Mouse (Mus musculus) lung, embryonic 14.5 days (tissue): ENCODE data around the gene Pabpc4. TPM values are rescaled to one million over a fixed set of nuclear protein-coding genes. Genes with fewer than 3 reads are reported as not detected.

Experiments used
- ATAC-seq: fragments of 200-750 bp; cut with Nextera tagmentation; 2 replicates; pipeline ENCODE4 v1.8.0; 2017; ENCODE audit warnings: mild to moderate bottlenecking, moderate TSS enrichment, moderate library complexity; ENCODE audit not compliant: insufficient read depth
- DNase-seq: peaks from one replicate; pipeline ENCODE4 v3.0.0-alpha.2; 2015
- H3K27ac ChIP-seq: fragments of 300-500 bp; sonication (generic); 2 replicates; pipeline ENCODE4 v1.5.1; 2014; ENCODE audit warnings: low read depth, mild to moderate bottlenecking, moderate library complexity
- H3K27me3 ChIP-seq: fragments of 300-500 bp; sonication (generic); 2 replicates; pipeline ENCODE4 v1.6.1; 2014; ENCODE audit warnings: low read length, control low read depth; ENCODE audit not compliant: insufficient read depth
- H3K36me3 ChIP-seq: fragments of 300-500 bp; sonication (generic); 2 replicates; pipeline ENCODE4 v1.6.1; 2014; ENCODE audit warnings: control low read depth; ENCODE audit not compliant: insufficient read depth
- H3K4me1 ChIP-seq: fragments of 300-500 bp; sonication (generic); 2 replicates; pipeline ENCODE4 v1.6.1; 2014; ENCODE audit warnings: antibody characterized with exemption, control low read depth; ENCODE audit not compliant: insufficient read depth
- H3K4me2 ChIP-seq: fragments of 300-500 bp; sonication (generic); 2 replicates; pipeline ENCODE4 v1.6.1; 2014; ENCODE audit warnings: mild to moderate bottlenecking
- H3K4me3 ChIP-seq: fragments of 300-500 bp; sonication (generic); 2 replicates; pipeline ENCODE4 v1.5.1; 2014; ENCODE audit warnings: low read depth, low read length
- H3K9ac ChIP-seq: fragments of 300-500 bp; sonication (generic); 2 replicates; pipeline ENCODE4 v1.6.1; 2014
- H3K9me3 ChIP-seq: fragments of 300-500 bp; sonication (generic); 2 replicates; pipeline ENCODE4 v1.6.1; 2016; ENCODE audit warnings: low read depth, low read length, control low read depth
- CTCF ChIP-seq: IDR thresholded peaks from 2 replicates; pipeline ENCODE4 v1.5.1; 2016; ENCODE audit warnings: antibody characterized with exemption, low read depth
- WGBS: fragments of 180-500 bp; shearing (Covaris S2); extraction: QIAGEN DNeasy Blood & Tissue Kit; methylation state at CpG from one replicate; pipeline ENCODE4 v1.1.7; 2014; 5-methylcytosine and 5-hydroxymethylcytosine counted together
- polyA plus RNA-seq: library from polyadenylated mRNA; unstranded; fragments of >200 nt; fragmentation: Nextera tagmentation; extraction: Ambion mirVana; gene quantifications from 2 replicates; pipeline ENCODE4 v1.2.1, GENCODE M21; 2014

The Pabpc4 gene
- polyA plus RNA-seq, 1 experiment from 2014 or later, result 50.0 TPM

DNA sequence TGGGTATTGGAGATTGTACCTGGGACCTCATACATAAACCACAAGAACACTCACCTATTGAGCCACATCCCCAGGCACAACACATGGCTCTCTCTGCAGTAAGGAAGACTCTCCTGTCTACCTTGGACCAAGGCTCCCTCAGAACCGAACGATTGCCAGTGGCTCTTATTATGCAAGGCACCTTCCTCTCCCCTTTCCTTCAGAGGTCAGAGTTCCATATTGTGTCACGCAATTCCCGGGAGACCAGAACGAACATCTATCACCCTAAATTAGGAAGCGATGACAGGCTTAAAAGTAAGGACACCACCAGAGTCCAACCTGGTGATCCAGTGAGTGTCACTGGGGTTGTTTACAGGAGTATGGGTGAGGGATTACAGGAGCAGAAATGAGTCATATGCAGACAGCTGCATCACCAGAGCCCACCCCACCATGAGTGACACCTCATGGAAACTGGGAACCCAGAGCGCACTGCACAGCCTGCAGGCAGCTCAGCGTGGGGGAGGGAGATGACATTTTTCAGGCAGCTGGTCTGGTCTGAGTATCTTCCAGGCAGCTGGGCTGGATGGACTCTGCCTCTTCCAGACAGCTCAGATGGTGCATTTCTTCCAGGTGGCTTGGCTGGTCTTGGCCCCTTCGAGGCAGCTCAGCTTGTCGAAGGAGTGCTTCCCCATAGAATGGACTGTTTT, 36.3 kb upstream of the Pabpc4 start:
- Histone ChIP-seq H3K4me2 (no peak overlapping the region), H3K27ac (0 out of 2 replicates have a peak overlapping the region, but pooled peaks have one; percentile 2), H3K9ac (no peak overlapping the region), H3K36me3 (no peaks in the 10 kb centered on the region), H3K4me3 (no peak overlapping the region), H3K9me3 (no peaks in the 10 kb centered on the region), H3K27me3 (0 out of 2 replicates have a peak, but pooled peaks cover 6% of the 10 kb centered on the region), H3K4me1 (peaks cover 19% of the 10 kb centered on the region; the same call in 1 of the 2 replicates)
- TF ChIP-seq CTCF, result no peak
- DNase-seq (peak; percentile 60), ATAC-seq (0 out of 2 replicates have a peak, but pooled peaks have one; percentile 9)
- 50% methylated on average over 10 of the region's 10 CpGs for WGBS

DNA sequence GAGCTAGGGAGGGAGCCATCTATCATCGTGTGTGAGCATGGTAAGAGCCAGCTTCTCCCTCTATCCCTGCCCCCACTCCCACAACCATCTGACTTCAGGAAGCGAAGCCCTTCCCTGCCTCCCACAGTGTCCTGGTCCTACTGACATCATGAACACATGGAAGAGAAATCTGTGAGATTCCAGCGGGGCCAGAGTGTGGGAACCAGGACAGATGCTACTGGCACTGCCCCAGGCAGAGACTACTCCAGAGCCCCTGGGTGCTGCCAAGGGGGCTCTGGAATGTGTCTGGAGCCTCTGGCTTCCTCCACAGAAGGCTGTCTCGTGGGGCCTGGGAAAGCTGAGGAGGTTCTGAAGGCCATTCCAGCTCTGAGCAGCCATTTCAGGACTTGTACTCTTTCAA, 34.4 kb upstream of the Pabpc4 start:
- no peak overlapping the region for H3K4me2 ChIP-seq
- H3K27me3 ChIP-seq, result peaks cover 12% of the 10 kb centered on the region
- no peak overlapping the region for H3K9ac ChIP-seq
- H3K27ac ChIP-seq, result peak overlapping the region; percentile 56
- ATAC-seq (peak; percentile 69; the same call in 1 of the 2 replicates), DNase-seq (peak; percentile 68)
- H3K9me3 ChIP-seq, result no peaks in the 10 kb centered on the region
- no peak for TF ChIP-seq CTCF
- H3K36me3 ChIP-seq, result no peaks in the 10 kb centered on the region
- H3K4me1 ChIP-seq, result peaks cover 19% of the 10 kb centered on the region; the same call in 1 of the 2 replicates
- H3K4me3 ChIP-seq, result no peak overlapping the region
- 30% methylated on average over 4 of the region's 4 CpGs for WGBS

DNA sequence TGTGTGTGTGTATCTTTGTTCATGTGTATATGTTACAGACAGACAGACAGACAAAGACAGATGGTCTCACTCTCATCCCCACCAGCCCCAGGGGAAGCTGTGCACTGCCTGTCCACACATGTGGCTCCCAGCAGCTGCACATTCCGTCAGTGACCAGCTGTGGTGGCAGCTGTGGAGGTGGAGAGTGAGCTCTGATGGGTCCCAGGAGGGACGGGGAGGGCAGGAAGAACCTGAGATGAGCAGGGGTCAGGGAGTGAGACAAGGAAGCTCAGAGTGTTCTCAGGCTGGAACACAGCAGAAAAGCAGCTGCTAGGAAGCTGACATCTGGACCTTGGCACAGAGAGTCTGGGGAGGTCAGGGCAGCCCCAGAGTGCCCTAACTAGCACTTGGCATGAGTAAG, 33.9 kb upstream of the Pabpc4 start:
- 13% methylated on average over 2 of the region's 2 CpGs for WGBS
- no peaks in the 10 kb centered on the region for H3K9me3 ChIP-seq
- peak; percentile 75 for DNase-seq
- no peak for TF ChIP-seq CTCF
- H3K4me1 ChIP-seq, result peaks cover 19% of the 10 kb centered on the region; the same call in 1 of the 2 replicates
- ATAC-seq, result peak; percentile 81
- H3K36me3 ChIP-seq, result no peaks in the 10 kb centered on the region
- H3K4me3 ChIP-seq, result no peak overlapping the region
- H3K9ac ChIP-seq, result no peak overlapping the region
- peaks cover 18% of the 10 kb centered on the region for H3K27me3 ChIP-seq
- no peak overlapping the region for H3K4me2 ChIP-seq
- H3K27ac ChIP-seq, result peak overlapping the region; percentile 56; the same call in 1 of the 2 replicates

DNA sequence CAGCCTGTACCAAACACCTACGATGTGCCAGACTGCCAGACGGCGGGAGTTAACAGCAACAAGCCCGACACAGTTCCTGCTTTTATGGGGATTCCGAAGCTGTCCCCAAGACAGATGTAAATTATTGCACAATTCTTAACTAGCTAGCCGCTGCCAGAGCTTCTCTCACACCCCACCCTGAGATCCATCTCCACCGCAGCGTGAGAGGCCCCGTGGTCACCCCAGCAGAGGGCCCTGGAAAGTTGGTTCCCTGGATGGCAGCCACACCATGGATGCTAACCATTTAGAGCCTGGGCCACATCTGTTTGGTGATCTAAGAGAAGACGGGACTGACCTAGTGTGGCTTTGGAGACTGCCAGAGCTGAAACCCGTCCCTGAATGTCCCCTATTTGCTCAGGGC, 33.0 kb upstream of the Pabpc4 start:
- no peak overlapping the region for H3K9ac ChIP-seq
- H3K9me3 ChIP-seq, result no peaks in the 10 kb centered on the region
- no peaks in the 10 kb centered on the region for H3K36me3 ChIP-seq
- H3K4me2 ChIP-seq, result no peak overlapping the region
- peaks cover 19% of the 10 kb centered on the region; the same call in 1 of the 2 replicates for H3K4me1 ChIP-seq
- WGBS, result 35% methylated on average over 11 of the region's 11 CpGs
- no peak overlapping the region for H3K27ac ChIP-seq
- peaks cover 26% of the 10 kb centered on the region for H3K27me3 ChIP-seq
- ATAC-seq, result no peak
- DNase-seq, result peak; percentile 58
- TF ChIP-seq CTCF, result no peak
- H3K4me3 ChIP-seq, result no peak overlapping the region

DNA sequence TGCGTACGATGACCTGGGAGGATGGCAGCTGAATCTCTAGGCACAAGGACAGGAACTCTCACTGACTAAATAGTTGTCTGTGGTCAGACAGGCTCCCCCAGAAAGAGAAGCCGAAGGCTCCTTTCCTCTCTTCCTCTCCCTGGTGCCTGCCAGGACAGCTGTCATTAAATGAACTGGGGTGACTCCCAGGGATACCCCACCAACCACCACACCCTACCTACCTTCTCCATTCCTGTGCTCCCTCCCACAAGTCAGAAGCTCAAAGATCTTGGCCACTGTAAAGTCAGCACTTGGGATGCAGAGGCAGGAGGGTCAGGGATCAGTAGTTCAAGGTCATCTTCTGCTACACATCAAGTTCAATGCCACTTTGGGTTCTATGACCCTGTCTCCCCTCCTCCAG, 29.3 kb upstream of the Pabpc4 start:
- ATAC-seq (no peak), DNase-seq (no peak)
- peaks cover 34% of the 10 kb centered on the region for H3K27me3 ChIP-seq
- H3K4me3 ChIP-seq, result no peak overlapping the region
- H3K4me2 ChIP-seq, result peak overlapping the region; percentile 85; the same call in 1 of the 2 replicates
- no peaks in the 10 kb centered on the region for H3K36me3 ChIP-seq
- H3K9ac ChIP-seq, result no peak overlapping the region
- no peak overlapping the region for H3K27ac ChIP-seq
- 64% methylated on average over 3 of the region's 3 CpGs for WGBS
- no peaks in the 10 kb centered on the region for H3K9me3 ChIP-seq
- TF ChIP-seq CTCF, result no peak
- H3K4me1 ChIP-seq, result peaks cover 23% of the 10 kb centered on the region

DNA sequence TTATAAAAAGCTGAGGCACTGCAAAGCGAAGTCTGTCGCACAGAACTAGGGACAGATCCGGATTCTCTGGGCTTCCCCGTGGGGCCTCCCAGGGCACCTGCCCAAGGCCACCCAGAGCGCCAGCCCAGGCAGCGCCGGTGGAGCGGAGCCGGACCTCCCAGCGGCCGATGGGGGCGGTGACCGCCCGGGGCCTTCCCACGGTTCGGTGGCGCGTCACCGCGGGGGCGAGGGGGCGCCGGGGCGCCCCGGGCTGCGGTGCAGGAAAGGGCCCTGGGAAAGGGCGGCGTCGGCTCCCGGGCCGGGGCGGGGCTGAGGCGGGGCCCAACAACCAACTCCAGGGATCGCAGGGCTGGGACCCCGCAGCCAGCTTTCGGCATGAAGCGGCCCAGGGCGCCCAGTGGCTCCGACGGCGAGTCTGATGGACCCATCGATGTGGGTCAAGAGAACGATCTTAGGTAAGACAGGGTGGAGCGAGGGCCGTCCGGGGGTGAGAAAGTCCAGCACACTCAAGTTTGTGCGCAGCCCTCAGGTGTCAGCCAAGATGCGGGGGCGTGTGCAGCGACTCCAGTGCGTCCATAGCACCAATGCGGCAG, 28.6 kb upstream of the Pabpc4 start, which contains the start of gene Heyl:
TSS of gene Heyl (plus strand) at position 65 of the 593 bp plus-strand sequence.
- TF ChIP-seq CTCF, result no peak
- Histone ChIP-seq H3K9ac (peak within 1 kb of the TSS; percentile 48), H3K4me2 (peak within 1 kb of the TSS; percentile 85), H3K4me3 (peak within 1 kb of the TSS; percentile 46), H3K4me1 (peaks cover 17% of the 10 kb centered on the region), H3K9me3 (no peaks in the 10 kb centered on the region), H3K27me3 (peaks cover 34% of the 10 kb centered on the region), H3K27ac (peak within 1 kb of the TSS; percentile 46; the same call in 1 of the 2 replicates), H3K36me3 (no peaks in the 10 kb centered on the region)
- WGBS, result 2% methylated on average over 52 of the region's 52 CpGs
- peak; percentile 54 for ATAC-seq
- DNase-seq, result peak; percentile 67

DNA sequence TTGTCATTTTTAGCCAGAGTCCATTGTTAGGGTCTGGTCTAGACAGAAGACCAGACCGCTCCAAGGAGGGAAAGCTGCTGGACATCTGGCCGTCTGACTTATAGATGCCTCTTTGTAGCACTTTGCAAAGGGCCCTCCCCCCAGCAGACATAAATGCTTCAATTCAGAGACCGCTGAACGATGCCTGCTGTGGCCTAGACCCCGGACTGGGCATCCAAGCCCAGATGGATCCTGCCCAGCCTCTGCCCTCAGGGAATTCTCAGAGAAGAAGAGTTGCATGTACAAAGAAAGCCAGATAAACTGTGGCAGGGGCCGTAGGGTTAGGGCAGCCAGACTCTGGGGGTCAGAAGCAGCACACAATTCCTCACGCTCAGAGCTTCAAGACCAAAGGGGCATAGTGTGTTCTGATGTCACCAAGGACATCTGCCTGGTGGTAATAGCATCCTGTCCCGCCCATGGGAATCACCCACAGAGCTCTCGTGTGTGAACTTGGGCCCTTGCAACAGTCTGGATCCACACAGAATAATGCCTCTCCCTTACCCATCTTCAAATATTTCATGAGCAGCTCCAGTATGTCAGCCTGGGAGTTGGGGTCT, 26.2 kb upstream of the Pabpc4 start:
- no peak for DNase-seq
- WGBS, result 64% methylated on average over 9 of the region's 9 CpGs

More for the DNA sequence above, 26.2 kb upstream of the Pabpc4 start:
- Histone ChIP-seq H3K4me2 (peak overlapping the region; percentile 85), H3K4me3 (peak overlapping the region; percentile 46), H3K27ac (peak overlapping the region; percentile 19), H3K36me3 (no peaks in the 10 kb centered on the region), H3K9ac (peak overlapping the region; percentile 23; the same call in 1 of the 2 replicates), H3K4me1 (peaks cover 17% of the 10 kb centered on the region), H3K9me3 (no peaks in the 10 kb centered on the region), H3K27me3 (peaks cover 41% of the 10 kb centered on the region)
- no peak for TF ChIP-seq CTCF
- ATAC-seq, result no peak
